Mouse (Mus musculus): Measurements from ENCODE around the gene Endou.
"Not testable (repeated sequence)": the region's sequence is repeated elsewhere in the genome, so short reads cannot be mapped to it uniquely, and the experiment has no call there.

Endou gene

DNA sequence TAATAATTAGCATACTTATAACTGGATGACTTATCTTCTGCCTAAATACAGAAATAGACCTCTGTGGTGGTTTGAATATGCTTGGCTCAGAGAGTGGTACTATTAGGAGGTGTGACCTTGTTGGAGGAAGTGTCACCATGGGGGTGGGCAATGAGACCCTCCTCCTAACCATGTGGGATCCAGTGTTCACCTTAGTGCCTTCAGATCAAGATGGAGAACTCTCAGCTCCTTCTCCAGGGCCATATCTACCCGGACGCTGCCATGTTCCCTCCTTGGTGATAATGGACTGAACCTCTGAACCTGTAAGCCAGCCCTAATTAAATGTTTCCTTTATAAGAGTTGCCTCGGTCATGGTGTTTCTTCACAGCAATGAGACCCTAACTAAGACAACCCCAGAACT lies 53.8 kb downstream of the Endou start:
- DNase-seq = no peak

DNA sequence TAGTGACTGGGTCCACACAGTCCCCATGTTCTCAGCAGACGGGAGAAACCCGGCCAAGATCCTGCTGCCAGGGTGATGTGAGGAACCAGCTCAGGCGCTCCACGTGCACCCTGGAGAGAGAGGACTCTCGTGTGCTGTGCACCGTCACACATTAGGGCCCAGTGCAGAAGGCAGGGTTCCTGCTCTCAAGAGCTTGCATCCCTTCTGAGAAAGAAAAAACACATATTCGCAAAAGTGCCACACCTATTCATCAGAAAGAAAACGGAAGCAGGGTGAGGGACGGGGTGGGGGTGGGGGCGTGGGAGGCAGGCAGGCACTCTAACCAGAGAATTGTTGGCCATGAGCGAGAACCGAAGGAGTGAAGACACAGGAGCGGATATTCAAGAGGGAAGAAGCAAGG lies 55.2 kb downstream of the Endou start:
- no peak for DNase-seq

DNA sequence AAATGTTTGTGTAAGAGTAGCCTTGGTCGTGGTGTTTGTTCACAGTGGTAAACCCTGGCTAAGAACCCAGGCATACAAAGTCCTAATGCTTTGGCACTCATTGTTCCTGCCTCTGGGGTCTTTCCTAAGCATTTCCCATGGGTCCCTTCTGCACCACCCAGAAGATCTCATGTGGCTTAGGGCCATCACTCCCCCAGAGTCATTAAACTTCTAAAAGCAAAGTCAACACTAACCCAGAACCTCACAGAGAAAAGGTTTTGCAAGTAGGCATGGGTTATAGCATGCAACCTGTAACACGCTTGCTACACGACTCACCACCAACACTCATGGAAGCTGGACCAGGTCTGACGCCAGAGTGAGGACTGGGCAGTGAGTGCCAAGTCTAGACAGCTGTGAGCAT lies 56.7 kb downstream of the Endou start:
- no peak for DNase-seq

DNA sequence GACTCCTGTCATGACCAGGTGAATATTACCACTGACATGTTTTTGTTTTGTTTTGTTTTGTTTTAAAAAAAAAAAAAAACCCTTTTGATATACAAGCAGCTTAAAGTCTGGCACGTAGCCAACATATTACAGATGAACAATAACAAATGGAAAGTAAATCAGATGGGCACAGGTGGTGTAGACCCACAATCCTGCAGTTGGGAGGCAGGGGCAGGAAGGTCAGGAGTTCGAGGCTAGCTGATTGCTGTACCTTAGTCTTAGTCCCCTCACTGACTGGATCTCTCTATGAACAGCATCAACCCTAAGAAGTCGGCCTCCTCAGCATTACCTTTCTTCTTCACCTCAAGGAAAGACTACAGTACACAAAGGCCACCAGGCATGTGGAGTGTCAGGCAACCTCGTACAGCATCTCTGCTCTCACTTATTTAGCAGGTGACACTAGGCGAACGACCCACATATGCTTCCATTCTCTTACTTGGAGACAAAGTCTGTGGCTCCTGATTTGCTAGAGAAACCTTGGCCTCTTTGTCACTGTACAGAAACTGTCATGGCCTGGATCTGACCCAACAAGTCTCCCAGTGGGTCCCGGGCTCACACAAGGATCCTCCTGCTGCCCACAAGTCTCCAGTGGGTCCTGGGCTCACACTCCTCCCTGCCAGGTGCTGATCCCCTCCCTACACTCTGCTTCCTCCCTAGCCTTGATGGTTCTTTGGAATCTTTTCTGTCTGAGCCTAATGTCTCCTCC lies 57.7 kb downstream of the Endou start:
- DNase-seq = no peak

DNA sequence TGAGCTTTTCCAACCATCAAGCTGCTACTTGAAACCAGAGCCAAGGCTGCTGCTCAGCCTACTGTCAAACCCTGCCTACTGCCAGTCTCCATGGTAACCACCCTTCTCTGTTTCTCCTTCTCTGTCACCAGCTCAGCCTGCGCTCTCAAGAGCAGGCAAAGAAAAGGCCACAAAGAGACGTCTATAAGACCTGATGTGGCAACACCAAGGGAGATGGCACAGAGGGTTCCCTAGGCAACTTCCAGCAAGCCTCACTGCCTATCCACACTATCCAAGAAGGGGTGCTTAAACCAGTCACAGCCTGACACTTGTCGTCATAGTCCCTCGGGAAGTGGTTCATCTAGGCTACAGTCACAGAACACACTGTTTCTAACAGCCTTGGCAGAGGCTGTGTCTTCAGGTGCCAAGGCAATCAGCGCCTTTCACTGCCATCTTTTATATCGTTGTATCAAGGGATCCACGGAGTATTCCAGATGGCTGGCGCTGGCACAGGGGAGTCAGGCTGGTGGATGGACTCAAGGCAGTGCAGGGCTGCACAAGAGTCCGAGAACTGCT lies 58.9 kb downstream of the Endou start:
- peak; percentile 51 for DNase-seq

DNA sequence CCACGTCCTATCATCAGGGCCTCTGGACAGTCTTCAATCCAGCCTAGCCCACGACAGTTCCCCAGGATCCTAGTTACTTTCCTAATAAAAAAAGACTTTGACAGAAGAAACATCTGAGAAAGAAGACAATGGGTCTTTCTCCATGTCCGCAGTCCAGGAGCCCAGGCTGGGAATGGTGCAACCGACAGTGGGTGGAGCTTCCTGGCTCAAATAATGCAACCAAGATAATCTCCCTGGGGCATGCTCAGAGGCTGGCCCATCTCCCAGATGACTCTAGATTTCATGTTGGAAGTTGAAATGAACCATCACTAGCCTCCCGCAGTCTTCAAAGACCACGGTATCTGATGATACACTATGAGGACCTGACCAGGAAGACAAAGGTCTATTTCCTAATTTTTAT lies 60.6 kb downstream of the Endou start:
- DNase-seq = no peak

DNA sequence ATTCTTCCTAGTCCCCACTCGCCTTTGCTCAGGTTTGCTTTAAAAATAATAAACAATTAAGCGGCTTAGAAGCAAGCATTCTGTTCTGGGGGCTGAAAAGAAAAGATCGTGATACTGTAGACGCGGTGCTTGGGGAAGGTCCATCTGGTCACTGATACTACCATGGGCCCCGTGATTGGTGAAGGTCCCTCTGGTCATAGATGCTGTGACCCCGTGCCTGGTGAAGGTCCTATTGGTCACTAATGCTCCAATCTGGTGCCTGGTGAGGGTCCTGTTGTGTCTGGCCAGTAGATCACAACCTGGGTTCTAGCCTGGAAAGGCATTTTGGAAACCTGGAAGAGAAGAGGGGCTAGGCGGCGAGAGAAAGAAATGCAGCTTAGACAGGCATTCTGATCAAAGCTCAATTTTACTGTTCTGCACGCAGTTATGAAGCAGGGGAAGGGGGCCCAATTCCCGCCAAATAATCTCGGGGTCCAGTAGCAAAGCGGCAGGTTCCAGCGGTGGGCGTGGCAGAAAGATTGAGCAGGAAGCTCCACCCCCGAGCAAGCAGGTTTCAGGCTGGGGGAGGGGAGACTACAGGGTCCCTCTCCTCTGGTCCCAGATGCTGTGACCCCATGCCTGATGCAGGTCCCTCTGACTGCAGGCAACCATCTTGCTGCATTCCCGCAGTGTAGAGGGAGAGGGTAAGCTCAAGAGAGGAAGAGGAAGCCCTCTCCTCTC lies 62.8 kb downstream of the Endou start:
- DNase-seq = not testable (repeated sequence)

DNA sequence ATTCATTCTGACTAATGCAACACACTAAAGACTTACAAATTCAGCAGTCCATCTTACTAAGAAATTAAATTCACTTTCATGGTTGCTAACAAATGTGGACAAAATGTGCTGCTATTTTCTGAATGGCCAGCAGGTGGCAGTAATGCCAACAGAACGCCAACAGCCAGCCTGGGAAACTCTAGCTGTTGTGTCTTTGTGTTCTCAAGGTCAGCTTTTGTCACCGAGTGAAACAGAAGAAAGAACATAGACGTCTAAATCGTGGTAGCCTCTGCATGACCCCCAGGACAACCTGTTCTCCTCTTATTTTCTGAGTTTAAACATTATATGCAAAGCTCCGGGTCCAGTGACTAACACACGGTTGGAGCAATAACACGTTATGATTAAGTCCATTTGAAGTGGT lies 63.7 kb downstream of the Endou start:
- peak; percentile 47 for DNase-seq

DNA sequence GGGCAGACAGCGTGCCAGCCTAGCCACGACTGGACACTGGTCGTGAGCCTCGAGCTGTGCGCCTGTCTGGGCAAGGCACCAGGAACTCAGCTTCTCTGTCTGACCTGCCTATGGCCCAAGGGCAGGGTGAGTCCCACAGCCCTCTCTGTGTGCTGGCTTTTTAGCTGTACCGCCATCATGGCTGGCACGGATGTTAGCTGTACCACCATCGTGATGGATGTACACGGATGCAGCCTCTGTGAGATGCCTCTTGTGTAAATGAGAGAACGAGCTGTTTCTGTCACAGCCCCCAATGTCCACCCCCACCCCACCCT lies 64.7 kb downstream of the Endou start:
- DNase-seq = no peak

DNA sequence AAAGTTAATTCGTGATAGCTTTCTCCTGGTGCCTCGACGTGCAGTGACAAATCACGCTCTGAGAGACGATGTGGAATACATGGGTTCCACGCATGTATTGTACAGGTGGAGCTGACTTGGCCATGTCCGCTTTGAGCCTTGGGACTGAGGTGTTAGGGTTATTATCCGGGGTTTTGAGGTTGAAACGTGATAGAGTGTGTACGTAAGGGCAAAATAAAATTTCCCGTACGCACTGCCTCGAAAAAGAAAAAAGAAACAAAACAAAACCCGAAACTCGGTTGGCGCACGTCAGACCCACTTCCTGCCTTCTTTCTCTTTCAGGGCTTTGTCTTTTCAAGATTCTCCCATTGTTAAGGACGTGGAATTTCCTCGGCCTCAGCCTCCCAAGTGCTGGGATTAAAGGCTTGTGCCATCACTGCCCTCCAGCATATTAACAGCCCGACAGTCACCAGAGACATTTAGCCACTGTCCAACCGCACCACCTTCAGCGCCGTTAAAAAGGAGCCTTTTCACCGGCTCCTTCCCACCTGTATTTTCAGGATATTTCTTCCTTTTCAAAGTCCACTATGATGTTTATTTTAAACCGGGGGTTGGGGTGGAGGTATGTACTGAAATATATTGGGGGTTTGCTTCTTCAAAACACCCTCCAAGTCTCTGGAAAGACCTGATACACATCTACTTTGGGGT lies 65.2 kb downstream of the Endou start:
- no peak for DNase-seq

DNA sequence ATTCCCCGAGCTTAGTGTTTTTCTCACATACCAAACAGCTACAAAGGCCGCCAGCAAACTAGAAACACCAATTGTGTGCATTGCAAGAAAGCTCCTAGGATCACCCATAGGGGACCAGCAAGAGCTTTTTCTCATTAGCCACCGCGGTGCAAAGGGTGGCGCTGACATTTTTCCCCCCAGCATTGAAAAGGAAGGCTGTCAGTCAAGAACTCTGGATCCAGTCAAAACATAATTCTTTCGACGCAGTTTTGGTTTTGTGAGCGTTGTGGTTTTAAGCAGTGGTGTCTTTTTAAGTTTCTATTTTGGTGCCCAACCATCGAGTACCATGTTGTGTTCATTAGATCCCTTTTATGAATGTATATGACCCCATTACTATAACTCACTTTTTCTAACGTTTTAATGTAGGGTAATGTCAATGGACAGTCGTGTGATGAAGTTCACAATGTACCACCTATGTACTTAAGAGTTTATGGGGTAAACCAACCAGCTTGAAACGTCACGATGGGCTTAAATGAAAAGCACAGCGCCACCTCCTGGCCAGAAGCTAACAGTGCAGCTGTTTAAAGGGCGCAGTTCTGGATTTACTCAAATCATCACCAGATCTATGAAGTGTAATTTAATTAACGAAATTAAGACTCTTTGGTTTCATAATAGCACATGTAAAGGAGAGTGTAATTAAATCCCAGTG lies 66.0 kb downstream of the Endou start:
- no peak for DNase-seq

DNA sequence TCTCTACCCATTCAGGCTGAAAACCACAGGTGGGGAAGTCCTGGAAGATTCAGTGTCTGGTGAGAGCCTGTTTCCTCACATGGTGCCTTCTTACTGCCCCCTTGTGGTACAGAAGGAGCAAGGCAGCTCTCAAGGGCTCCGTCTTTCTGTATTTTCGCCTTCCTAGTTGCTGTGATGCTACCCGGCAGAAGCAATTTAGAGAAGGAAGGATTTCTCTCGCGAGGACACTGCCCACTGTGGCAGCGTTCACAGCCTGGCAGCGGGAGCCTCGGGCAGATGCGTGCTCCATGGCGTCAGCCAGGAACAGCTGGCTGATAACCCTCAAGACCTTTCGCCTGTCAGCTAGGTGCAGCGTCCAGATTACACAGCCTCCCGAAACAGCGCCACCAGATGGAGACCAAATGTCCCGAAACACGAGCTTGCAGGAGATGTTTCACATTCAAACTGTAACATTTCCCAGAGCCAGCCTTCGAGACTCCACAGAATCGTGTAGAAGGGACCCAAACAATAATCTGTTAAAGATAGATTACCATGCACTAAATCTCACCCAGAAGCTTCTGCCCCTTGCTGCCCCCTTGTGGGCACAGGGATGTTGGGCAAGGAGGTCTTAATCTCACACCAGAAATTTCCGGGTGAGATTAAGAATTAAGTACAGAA lies 67.3 kb downstream of the Endou start:
- peak; percentile 78 for DNase-seq

Data from right cerebral cortex, postnatal 14 days (tissue).